Mouse (Mus musculus) lung, postnatal 0 days (tissue): ENCODE data around the gene Rtn4.

ENCODE experiments used
- CTCF ChIP-seq: IDR thresholded peaks from 2 replicates; pipeline ENCODE4 v1.5.1; 2016; ENCODE audit warnings: antibody characterized with exemption, mild to moderate bottlenecking
- EP300 ChIP-seq: IDR thresholded peaks from 2 replicates; pipeline ENCODE4 v1.6.1; 2016; ENCODE audit warnings: antibody characterized with exemption, mild to moderate bottlenecking, control low read depth

DNA sequence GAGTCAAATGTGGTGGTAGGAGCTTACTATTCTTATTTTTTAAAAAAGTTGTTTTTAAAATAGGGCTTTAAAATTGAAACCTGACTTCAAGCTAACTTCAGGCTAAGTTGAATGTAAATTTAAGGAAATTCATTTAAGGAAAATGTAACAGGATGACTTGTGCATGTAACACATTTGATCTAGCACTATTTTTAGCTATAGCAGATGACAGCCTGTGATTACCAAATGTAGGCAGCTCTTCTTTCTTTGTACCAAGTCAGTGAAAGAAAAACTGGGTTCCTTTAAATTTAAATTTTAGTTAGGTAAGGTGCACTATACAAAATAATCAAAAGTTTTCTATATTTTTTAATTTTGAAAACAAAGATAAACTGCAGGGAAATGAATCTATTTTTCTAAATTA lies 32.4 kb downstream of the Rtn4 start:
- TF ChIP-seq CTCF (no peak), EP300 (no peak)
